Mouse (Mus musculus) ES-Bruce4 (cell line): ENCODE results near the gene Gfra1. TPM values are rescaled to one million over a fixed set of nuclear protein-coding genes. Genes with fewer than 3 reads are reported as not detected.

ENCODE experiments used
- H3K27ac ChIP-seq: 2 replicates; pipeline ENCODE4 v1.5.1; 2012; ENCODE audit warnings: low read length, inconsistent platforms; ENCODE audit not compliant: insufficient read depth
- H3K27me3 ChIP-seq: 2 replicates; pipeline ENCODE4 v1.6.1; 2012; ENCODE audit warnings: mild to moderate bottlenecking, low read length, inconsistent platforms; ENCODE audit not compliant: control insufficient read depth, poor library complexity, insufficient read depth, severe bottlenecking
- H3K36me3 ChIP-seq: 2 replicates; pipeline ENCODE4 v1.6.1; 2012; ENCODE audit warnings: inconsistent platforms, mild to moderate bottlenecking, low read length, moderate library complexity; ENCODE audit not compliant: control insufficient read depth, poor library complexity, insufficient read depth, severe bottlenecking
- H3K4me1 ChIP-seq: one replicate; pipeline ENCODE4 v1.8.1; 2011; ENCODE audit warnings: low read length; ENCODE audit not compliant: control insufficient read depth, insufficient read depth
- H3K4me3 ChIP-seq: 2 replicates; pipeline ENCODE4 v1.5.1; 2011; ENCODE audit warnings: low read depth, mild to moderate bottlenecking, low read length
- H3K9ac ChIP-seq: 2 replicates; pipeline ENCODE4 v1.6.1; 2012; ENCODE audit warnings: low read depth, mild to moderate bottlenecking, inconsistent platforms; ENCODE audit not compliant: poor library complexity, severe bottlenecking
- H3K9me3 ChIP-seq: replicated peaks from 2 replicates; pipeline ENCODE4 v1.6.1; 2012; ENCODE audit warnings: mild to moderate bottlenecking, low read length, inconsistent platforms; ENCODE audit not compliant: control insufficient read depth, poor library complexity, insufficient read depth, severe bottlenecking
- CTCF ChIP-seq: IDR thresholded peaks from one replicate; pipeline ENCODE4 v1.8.1; 2011; ENCODE audit warnings: low read depth, low read length
- EP300 ChIP-seq: IDR thresholded peaks from 2 replicates; pipeline ENCODE4 v1.6.1; 2011; ENCODE audit warnings: low read depth, low read length; ENCODE audit not compliant: insufficient read depth
- POLR2A ChIP-seq: IDR thresholded peaks from one replicate; pipeline ENCODE4 v1.8.1; 2011; ENCODE audit warnings: low read length; ENCODE audit not compliant: insufficient read depth
- polyA plus RNA-seq: library from polyadenylated mRNA; stranded (reverse); fragments of >200 nt; gene quantifications from 2 replicates; pipeline ENCODE4 v1.2.4, GENCODE M21; 2011; ENCODE audit warnings: low read depth; ENCODE audit not compliant: missing spikeins, insufficient read depth, insufficient read length

The Gfra1 gene
- polyA plus RNA-seq, 1 experiment, result 0.58 TPM

DNA sequence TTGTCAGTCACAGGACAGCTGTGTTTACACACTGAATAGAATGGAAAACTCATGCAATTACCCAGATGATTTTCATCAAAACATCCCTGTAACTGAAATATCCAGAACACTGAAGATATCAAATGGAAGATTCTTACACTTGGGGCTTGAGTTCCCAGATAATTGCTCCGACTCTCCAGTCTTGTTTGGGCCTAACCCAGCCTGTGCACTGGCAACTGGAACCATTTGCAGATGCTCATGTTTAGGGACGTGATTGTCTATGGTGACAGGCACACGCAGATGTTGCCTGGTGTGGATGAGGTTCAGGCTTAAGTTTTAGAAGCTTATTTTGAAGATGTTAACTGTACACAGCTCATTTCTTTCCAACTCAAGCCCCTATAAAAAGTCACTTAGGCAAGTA, 31.5 kb downstream of the Gfra1 start:
- no peaks in the 10 kb centered on the region for H3K9me3 ChIP-seq
- no peak overlapping the region for H3K27ac ChIP-seq
- no peak overlapping the region for H3K9ac ChIP-seq
- no peaks in the 10 kb centered on the region for H3K36me3 ChIP-seq
- H3K27me3 ChIP-seq, result no peaks in the 10 kb centered on the region
- no peak overlapping the region for H3K4me3 ChIP-seq
- TF ChIP-seq CTCF, result no peak
- no peak for TF ChIP-seq POLR2A
- no peak for TF ChIP-seq EP300
- H3K4me1 ChIP-seq, result no peaks in the 10 kb centered on the region

DNA sequence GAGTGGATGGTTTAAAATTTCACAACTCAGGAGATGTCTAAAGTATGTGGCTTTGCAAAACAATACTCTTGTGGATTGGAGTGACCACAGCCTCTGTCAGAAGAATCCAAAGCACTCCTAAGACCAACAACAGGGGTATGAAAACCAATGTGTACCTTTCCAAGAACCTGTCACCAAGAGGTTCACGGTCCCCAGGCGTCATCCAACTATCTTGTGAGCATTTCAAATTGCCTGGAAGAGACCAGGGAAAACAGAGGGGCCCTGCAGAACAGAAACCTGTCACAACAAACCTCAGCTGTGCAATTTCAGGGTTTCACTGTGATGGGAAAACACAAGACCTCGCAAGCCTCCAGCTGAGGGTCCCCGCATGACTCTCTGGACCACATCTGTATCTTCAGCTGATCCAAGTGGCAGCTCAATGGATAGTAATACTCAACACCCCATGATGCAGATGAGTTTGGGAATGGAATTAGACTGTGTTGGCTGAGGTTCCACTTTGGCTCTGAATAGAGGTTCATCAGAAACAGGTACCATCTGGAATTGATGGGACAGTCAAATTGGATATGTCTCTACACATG, 32.7 kb downstream of the Gfra1 start:
- Histone ChIP-seq H3K4me1 (no peaks in the 10 kb centered on the region), H3K9me3 (no peaks in the 10 kb centered on the region), H3K27ac (no peak overlapping the region), H3K4me3 (no peak overlapping the region), H3K27me3 (no peaks in the 10 kb centered on the region), H3K9ac (no peak overlapping the region), H3K36me3 (no peaks in the 10 kb centered on the region)
- TF ChIP-seq EP300 (no peak), CTCF (no peak), POLR2A (no peak)

DNA sequence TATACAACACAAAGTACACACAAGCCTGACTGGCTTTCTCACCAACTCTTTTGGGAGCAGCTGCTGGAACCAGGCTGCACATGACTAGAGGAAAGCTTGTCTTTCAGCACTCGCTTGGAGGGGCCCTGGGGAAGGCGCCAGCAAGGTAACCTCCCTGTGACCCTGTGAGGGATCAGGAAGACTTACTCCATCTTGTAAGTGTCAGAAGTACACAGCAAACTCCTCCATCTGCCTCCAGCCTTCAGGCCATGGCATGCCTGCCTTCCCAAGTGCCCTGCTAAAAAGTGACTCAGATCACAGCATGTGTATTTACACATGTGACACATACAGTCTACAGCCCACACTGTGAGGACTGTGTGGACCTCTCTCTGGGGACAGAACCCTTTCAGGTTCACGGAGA, 36.0 kb downstream of the Gfra1 start:
- no peaks in the 10 kb centered on the region for H3K4me1 ChIP-seq
- H3K36me3 ChIP-seq, result no peaks in the 10 kb centered on the region
- no peak overlapping the region for H3K27ac ChIP-seq
- H3K4me3 ChIP-seq, result no peak overlapping the region
- no peaks in the 10 kb centered on the region for H3K27me3 ChIP-seq
- H3K9me3 ChIP-seq, result no peaks in the 10 kb centered on the region
- no peak overlapping the region for H3K9ac ChIP-seq
- TF ChIP-seq POLR2A (no peak), CTCF (no peak), EP300 (no peak)

DNA sequence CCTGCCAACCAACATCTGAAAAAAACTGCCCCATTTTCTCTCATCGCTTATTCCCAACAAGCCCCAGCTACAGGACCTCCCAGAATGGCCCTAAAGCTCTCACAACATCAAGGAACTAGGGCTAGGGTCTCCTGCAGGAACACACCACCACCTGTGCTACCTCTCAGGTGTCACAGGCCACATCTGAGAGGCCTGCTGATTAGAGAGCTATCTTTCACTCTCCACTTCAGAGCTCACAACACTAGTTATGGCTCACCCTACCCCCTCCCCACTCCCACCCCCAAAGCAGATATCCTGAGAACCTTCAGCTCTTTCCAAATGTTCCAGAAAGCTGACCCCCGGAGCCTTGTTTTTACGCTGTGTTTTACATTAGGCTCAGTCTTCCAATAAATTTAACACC, 36.4 kb downstream of the Gfra1 start:
- Histone ChIP-seq H3K4me3 (no peak overlapping the region), H3K27me3 (no peaks in the 10 kb centered on the region), H3K27ac (no peak overlapping the region), H3K9me3 (no peaks in the 10 kb centered on the region), H3K36me3 (no peaks in the 10 kb centered on the region), H3K4me1 (no peaks in the 10 kb centered on the region), H3K9ac (no peak overlapping the region)
- TF ChIP-seq CTCF (no peak), EP300 (no peak), POLR2A (no peak)

DNA sequence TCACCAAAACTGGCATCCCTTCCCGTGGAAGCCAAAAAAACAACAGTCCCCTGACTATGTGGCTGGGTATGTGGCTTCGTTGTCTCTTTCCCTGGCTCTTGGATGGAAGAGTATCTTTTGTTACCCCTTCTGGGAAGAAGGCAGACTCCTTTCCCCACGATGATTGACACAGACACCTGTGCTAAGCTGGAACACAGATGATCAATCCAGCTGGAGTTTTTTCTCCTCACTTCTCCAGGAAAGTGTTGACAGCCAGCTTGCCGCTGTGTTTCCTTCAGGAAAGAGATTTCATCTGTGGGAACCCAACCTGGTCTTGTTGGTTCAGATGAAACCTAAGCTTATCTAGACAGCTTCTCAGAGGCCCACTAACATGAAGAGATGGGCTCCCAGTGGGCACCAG, 40.5 kb downstream of the Gfra1 start:
- no peaks in the 10 kb centered on the region for H3K36me3 ChIP-seq
- no peak overlapping the region for H3K9ac ChIP-seq
- H3K4me3 ChIP-seq, result no peak overlapping the region
- H3K27ac ChIP-seq, result no peak overlapping the region
- H3K4me1 ChIP-seq, result no peaks in the 10 kb centered on the region
- no peaks in the 10 kb centered on the region; the same call in 1 of the 2 replicates for H3K27me3 ChIP-seq
- H3K9me3 ChIP-seq, result no peaks in the 10 kb centered on the region
- TF ChIP-seq CTCF, result no peak
- no peak for TF ChIP-seq POLR2A
- TF ChIP-seq EP300, result no peak

DNA sequence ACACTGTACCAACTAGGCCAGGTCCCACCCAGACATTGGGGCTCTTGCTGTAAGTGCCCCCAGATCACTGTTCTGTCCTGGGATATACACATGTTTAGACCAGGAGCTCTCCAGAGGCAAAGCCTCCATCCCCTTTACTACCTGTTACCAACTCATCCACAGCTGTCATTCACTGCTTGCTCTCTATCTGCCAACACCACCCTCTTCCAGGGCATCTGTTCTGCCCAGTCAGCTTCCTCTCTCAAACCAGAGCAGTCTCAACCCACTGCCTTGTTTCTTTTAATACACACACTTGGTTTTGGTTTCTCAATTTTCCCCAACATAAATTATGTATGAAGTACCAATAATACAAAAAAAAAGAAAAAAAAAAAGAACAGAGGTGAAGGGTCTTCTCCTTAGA, 41.0 kb downstream of the Gfra1 start:
- H3K36me3 ChIP-seq, result no peaks in the 10 kb centered on the region
- no peaks in the 10 kb centered on the region; the same call in 1 of the 2 replicates for H3K27me3 ChIP-seq
- H3K27ac ChIP-seq, result no peak overlapping the region
- H3K9ac ChIP-seq, result no peak overlapping the region
- no peaks in the 10 kb centered on the region for H3K9me3 ChIP-seq
- no peak for TF ChIP-seq POLR2A
- TF ChIP-seq EP300, result no peak
- TF ChIP-seq CTCF, result no peak
- no peaks in the 10 kb centered on the region for H3K4me1 ChIP-seq
- no peak overlapping the region for H3K4me3 ChIP-seq
